23 mouse cellular contexts compared by ENCODE assay signal in the genomic region with DNA sequence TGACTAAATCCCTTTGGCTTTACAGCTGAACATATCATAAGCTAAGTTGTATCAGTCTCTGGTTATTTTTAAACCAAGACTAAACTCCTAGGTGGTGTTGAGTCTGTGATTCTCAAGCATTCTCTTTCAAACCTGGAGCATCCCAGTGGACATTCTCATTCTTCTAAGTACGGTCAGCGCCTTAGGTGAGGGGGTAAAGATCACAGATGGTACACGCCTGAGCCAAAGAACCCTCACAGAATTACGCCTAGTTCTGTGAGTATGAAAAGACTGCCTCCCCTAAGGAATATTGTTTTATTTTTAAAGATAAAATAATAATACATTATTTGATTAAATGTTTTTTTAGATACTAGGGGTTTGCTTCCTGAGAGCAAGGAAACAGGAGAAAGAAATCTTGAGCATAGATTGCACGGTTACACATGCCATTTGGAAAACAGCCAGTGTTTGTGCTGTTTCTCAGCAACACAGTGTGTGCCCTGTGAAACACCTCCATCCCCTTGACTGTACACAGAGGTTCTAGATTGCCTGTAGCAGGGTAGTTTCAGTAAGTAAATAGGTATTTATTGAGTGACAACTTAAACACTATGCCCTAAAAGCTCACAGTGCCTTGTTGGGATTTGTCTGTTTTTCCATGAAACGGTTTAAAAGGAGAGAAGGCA. TPM values are rescaled to one million over a fixed set of nuclear protein-coding genes. Genes with fewer than 3 reads are reported as not detected.
DNase-seq lines count a peak whose midpoint lies in the region; ATAC-seq and TF ChIP-seq lines count a peak whose summit lies in the region.
"Had no signal": no experiment of that assay in that cellular context is flagged by ENCODE, and none has a peak within 500 bp of the region (broad histone marks: within the 10 kb centered on the region; RNA-seq: fewer than 3 reads in every experiment).

No protein-coding gene starts in this region.

- no peak overlapping the region for H3K4me2 ChIP-seq in hindbrain, postnatal 0 days (ENCODE audit: low read depth, low read length)
- no peak overlapping the region for H3K4me2 ChIP-seq in hindbrain, embryonic 11.5 days (replicated peaks; ENCODE audit: low read depth, low read length)
- H3K4me2 ChIP-seq: embryonic facial prominence, embryonic 15.5 days; liver, embryonic 15.5 days; lung, embryonic 15.5 days; midbrain, embryonic 11.5 days had no signal

- no peaks in the 10 kb centered on the region for H3K9me3 ChIP-seq in hindbrain, postnatal 0 days (ENCODE audit: low read length)
- no peaks in the 10 kb centered on the region for H3K9me3 ChIP-seq in hindbrain, embryonic 11.5 days (ENCODE audit: control insufficient read depth, low read length)
- H3K9me3 ChIP-seq in limb, embryonic 10.5 days (replicated peaks), result no peaks in the 10 kb centered on the region
- H3K9me3 ChIP-seq: embryonic facial prominence, embryonic 15.5 days; liver, embryonic 15.5 days; lung, embryonic 15.5 days had no signal

- 70% methylated on average over 6 of the region's 6 CpGs for WGBS in hindbrain, postnatal 0 days
- 93% methylated on average over 6 of the region's 6 CpGs for WGBS in hindbrain, embryonic 11.5 days
- WGBS in limb, embryonic 10.5 days, result 94% methylated on average over 6 of the region's 6 CpGs

- no peaks in the 10 kb centered on the region for H3K27me3 ChIP-seq in hindbrain, postnatal 0 days (ENCODE audit: insufficient read depth, low read length)
- H3K27me3 ChIP-seq in hindbrain, embryonic 11.5 days (ENCODE audit: control insufficient read depth, insufficient read depth, low read length), result no peaks in the 10 kb centered on the region
- H3K27me3 ChIP-seq in limb, embryonic 10.5 days (ENCODE audit: low read depth, poor library complexity, severe bottlenecking), result no peaks in the 10 kb centered on the region
- H3K27me3 ChIP-seq: embryonic facial prominence, embryonic 15.5 days; liver, embryonic 15.5 days; lung, embryonic 15.5 days; Patski had no signal

- ATAC-seq in cerebellum, adult (ENCODE audit: insufficient number of reproducible peaks, low FRiP score, low TSS enrichment), result no peak
- ATAC-seq in hindbrain, postnatal 0 days, result no peak
- ATAC-seq in hindbrain, embryonic 11.5 days (ENCODE audit: low FRiP score), result no peak
- ATAC-seq: forebrain, embryonic 14.5 days; hindbrain, embryonic 16.5 days; intestine, embryonic 16.5 days; Patski had no signal

- no peaks in the 10 kb centered on the region; the same call in 1 of the 2 replicates for H3K36me3 ChIP-seq in hindbrain, postnatal 0 days (ENCODE audit: insufficient read depth, low read length)
- no peaks in the 10 kb centered on the region for H3K36me3 ChIP-seq in hindbrain, embryonic 11.5 days (ENCODE audit: control insufficient read depth, insufficient read depth, low read length)
- H3K36me3 ChIP-seq in limb, embryonic 10.5 days, result peaks cover 24% of the 10 kb centered on the region

- H3K27ac ChIP-seq in hindbrain, postnatal 0 days, result no peak overlapping the region
- H3K27ac ChIP-seq in hindbrain, embryonic 11.5 days (ENCODE audit: low read depth, low read length), result no peak overlapping the region
- H3K27ac ChIP-seq in limb, embryonic 10.5 days, result peak overlapping the region; percentile 37; the same call in 1 of the 2 replicates
- H3K27ac ChIP-seq: embryonic facial prominence, embryonic 15.5 days; liver, embryonic 15.5 days; lung, embryonic 15.5 days had no signal

- no peak overlapping the region for H3K4me3 ChIP-seq in hindbrain, postnatal 0 days (ENCODE audit: low read length)
- H3K4me3 ChIP-seq in hindbrain, embryonic 11.5 days (ENCODE audit: low read depth, low read length), result no peak overlapping the region
- no peak overlapping the region for H3K4me3 ChIP-seq in limb, embryonic 10.5 days
- H3K4me3 ChIP-seq: embryonic facial prominence, embryonic 15.5 days; liver, embryonic 15.5 days; lung, embryonic 15.5 days had no signal

- no peak overlapping the region for H3K9ac ChIP-seq in hindbrain, postnatal 0 days (replicated peaks; ENCODE audit: low read length)
- H3K9ac ChIP-seq in hindbrain, embryonic 11.5 days (ENCODE audit: low read depth, low read length), result no peak overlapping the region
- H3K9ac ChIP-seq: embryonic facial prominence, embryonic 15.5 days; liver, embryonic 15.5 days; lung, embryonic 15.5 days had no signal

- TF ChIP-seq CTCF in hindbrain, postnatal 0 days (IDR thresholded peaks at IDR 0.05; ENCODE audit: low read depth), result no peak

- DNase-seq in cerebellum, postnatal 14 days, result peak; percentile 46 to 68
- DNase-seq in hindbrain, postnatal 0 days (ENCODE audit: low spot score), result peak; percentile 49
- no peak for DNase-seq in hindbrain, embryonic 11.5 days (ENCODE audit: low spot score)
- peak; percentile 34 for DNase-seq in MN1 (ENCODE audit: low spot score)
- no peak for DNase-seq in limb, embryonic 10.5 days (ENCODE audit: low spot score)
- no peak for DNase-seq in gastrocnemius, postnatal 36 days
- DNase-seq: adrenal gland, postnatal 36 days; embryo, embryonic 11 days; gastrocnemius, postnatal 10 days; heart, adult 18-20 months; kidney, postnatal 25 days; liver; thymus, adult 2 months had no signal

- intact Hi-C loops in gastrocnemius, postnatal 36 days (cut with DNase I), result no loop called here

- no peaks in the 10 kb centered on the region for H3K4me1 ChIP-seq in hindbrain, postnatal 0 days (ENCODE audit: insufficient read depth, low read length)
- no peaks in the 10 kb centered on the region for H3K4me1 ChIP-seq in hindbrain, embryonic 11.5 days (replicated peaks; ENCODE audit: control insufficient read depth, insufficient read depth, low read length)
- H3K4me1 ChIP-seq in limb, embryonic 10.5 days, result peaks cover 24% of the 10 kb centered on the region; the same call in 1 of the 2 replicates
- H3K4me1 ChIP-seq: embryonic facial prominence, embryonic 15.5 days; liver, embryonic 15.5 days; lung, embryonic 15.5 days had no signal

RNA-seq across cellular contexts. Expression of a gene that starts 8.5 kb away (rescaled TPM):
- 30.9 and 33.9 TPM in 2 replicates for total RNA-seq in hindbrain, postnatal 0 days (2014; rRNA removed)
- 16.3 and 19.2 TPM in 2 replicates for polyA plus RNA-seq in hindbrain, postnatal 0 days (2015; fragmentation: Nextera tagmentation; extraction: Ambion mirVana)
- polyA plus RNA-seq in hindbrain, embryonic 11.5 days (2014; fragmentation: Nextera tagmentation; extraction: Ambion mirVana), result 10.6 and 13.9 TPM in 2 replicates
- polyA plus RNA-seq in limb, embryonic 10.5 days (2016; fragmentation: Nextera tagmentation; extraction: Ambion mirVana), result 4.1 and 6.0 TPM in 2 replicates
- 1 to 10 TPM; 1.8 to 3.9 TPM for total RNA-seq in gastrocnemius, postnatal 36 days (2021)

RNA-seq across cellular contexts. Expression of a gene that starts 48.1 kb away (rescaled TPM):
- 0.86 and 1.9 TPM in 2 replicates for total RNA-seq in hindbrain, postnatal 0 days (2014; rRNA removed)
- polyA plus RNA-seq in hindbrain, postnatal 0 days (2015; fragmentation: Nextera tagmentation; extraction: Ambion mirVana), result 0.19 and 0.38 TPM in 2 replicates
- 0.86 and 1.2 TPM in 2 replicates for polyA plus RNA-seq in hindbrain, embryonic 11.5 days (2014; fragmentation: Nextera tagmentation; extraction: Ambion mirVana)
- polyA plus RNA-seq in limb, embryonic 10.5 days (2016; fragmentation: Nextera tagmentation; extraction: Ambion mirVana), result 0.11 and 0.85 TPM in 2 replicates
- total RNA-seq in gastrocnemius, postnatal 36 days (2021), result under 1 TPM in 1 of 2 experiments, not detected in 1; 0.28 TPM
- total RNA-seq: megakaryocyte progenitor cell, adult 5-6 weeks had no signal

RNA-seq across cellular contexts. Expression of a gene that starts 51.9 kb away (rescaled TPM):
- 8.9 and 11.4 TPM in 2 replicates for total RNA-seq in hindbrain, postnatal 0 days (2014; rRNA removed)
- polyA plus RNA-seq in hindbrain, postnatal 0 days (2015; fragmentation: Nextera tagmentation; extraction: Ambion mirVana), result 4.6 and 4.8 TPM in 2 replicates
- polyA plus RNA-seq in hindbrain, embryonic 11.5 days (2014; fragmentation: Nextera tagmentation; extraction: Ambion mirVana), result 9.2 and 12.1 TPM in 2 replicates
- polyA plus RNA-seq in limb, embryonic 10.5 days (2016; fragmentation: Nextera tagmentation; extraction: Ambion mirVana), result 10.1 and 10.2 TPM in 2 replicates
- total RNA-seq in gastrocnemius, postnatal 36 days (2021), result 1 to 10 TPM in 1 of 2 experiments, under 1 TPM in 1; 0.72 to 1.3 TPM

Comparison
In these comparisons a context has a peak if more than half of its experiments do, and no peak if none do; other contexts are left out.
1. DNase-seq: peak in cerebellum, postnatal 14 days (2 of 2), hindbrain, postnatal 0 days (single experiment) and MN1 (single experiment); none in hindbrain, embryonic 11.5 days (single experiment), limb, embryonic 10.5 days (single experiment) and gastrocnemius, postnatal 36 days (0 of 2).